Mouse (Mus musculus): ENCODE results near the gene Mmp2. TPM values are rescaled to one million over a fixed set of nuclear protein-coding genes. Genes with fewer than 3 reads are reported as not detected.

Gene Mmp2
- total and polyA plus RNA-seq, 3 experiments, result not detected

DNA sequence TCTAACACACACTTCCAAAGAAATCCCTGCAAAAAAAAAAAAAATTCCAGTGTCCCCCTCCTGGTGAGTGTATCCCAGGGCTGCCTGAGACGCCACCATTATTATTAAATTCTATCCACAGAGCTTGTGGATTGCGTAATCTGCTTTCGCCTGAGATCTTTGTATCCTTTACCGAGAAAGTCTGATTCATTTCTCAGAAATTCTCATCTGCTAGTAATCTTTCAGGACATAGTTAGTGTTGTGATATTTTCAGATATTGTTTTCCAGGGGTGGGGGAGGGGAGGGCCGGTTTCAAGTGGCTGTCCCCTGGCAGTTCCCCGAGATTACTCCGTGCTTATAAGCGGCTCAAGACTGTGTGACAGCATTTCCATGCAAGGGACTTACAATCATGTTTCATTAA, 25.9 kb upstream of the Mmp2 start:
- peaks cover 63% of the 10 kb centered on the region for H3K9me3 ChIP-seq (replicated peaks; ENCODE audit: low read length)
- no peaks in the 10 kb centered on the region for H3K4me1 ChIP-seq (ENCODE audit: control insufficient read depth in 1 of 2, insufficient read depth in 2 of 2)
- DNase-seq (ENCODE audit: extremely low read depth), result no peak
- no peak overlapping the region for H3K4me3 ChIP-seq (replicated peaks in 1 of 3; ENCODE audit: low read depth in 2 of 3, low read length in 2 of 3, poor library complexity in 1 of 3)
- H3K79me2 ChIP-seq (replicated peaks; ENCODE audit: control insufficient read depth, extremely low read depth, insufficient read depth, poor library complexity, severe bottlenecking), result no peaks in the 10 kb centered on the region
- in situ Hi-C loops (cut with MboI; ENCODE audit: low pct_ligation_motif_present, low pct_unique_long_range_greater_than_20kb, low sequenced_read_pairs) (no loop called here), dilution Hi-C loops (cut with MboI; ENCODE audit: extremely low pct_ligation_motif_present, extremely low pct_unique_long_range_greater_than_20kb, low sequenced_read_pairs) (no loop called here)
- no peaks in the 10 kb centered on the region for H3K27me3 ChIP-seq (replicated peaks)
- no peak overlapping the region for H3K27ac ChIP-seq (ENCODE audit: insufficient read depth, low read depth)
- no peak overlapping the region for H3K4me2 ChIP-seq (ENCODE audit: insufficient read depth, low read depth, poor library complexity, severe bottlenecking)
- TF ChIP-seq MAFK (IDR thresholded peaks at IDR 0.05; ENCODE audit: insufficient replicate concordance, low read length) (no peak), IRF4 (IDR thresholded peaks at IDR 0.05; ENCODE audit: low read depth, low read length) (no peak), CHD1 (IDR thresholded peaks at IDR 0.05; ENCODE audit: low read depth, low read length) (no peak), ETS1 (conservative IDR thresholded peaks at IDR 0.05; ENCODE audit: low read depth, low read length) (no peak), ZMIZ1 (IDR thresholded peaks at IDR 0.05; ENCODE audit: low read depth, low read length) (no peak), KAT2A (IDR thresholded peaks at IDR 0.05; ENCODE audit: insufficient replicate concordance, low read length) (no peak), MAZ (IDR thresholded peaks at IDR 0.05; ENCODE audit: low read depth, low read length) (no peak), ZNF384 (IDR thresholded peaks at IDR 0.05; ENCODE audit: low read depth, low read length) (no peak), POLR2A (IDR thresholded peaks at IDR 0.05; ENCODE audit: low read depth, low read length) (no peak), JUN (IDR thresholded peaks at IDR 0.05; ENCODE audit: insufficient read depth, low read depth, low read length) (no peak), RCOR1 (conservative IDR thresholded peaks at IDR 0.05; ENCODE audit: low read depth, low read length) (no peak), NELFE (IDR thresholded peaks at IDR 0.05; ENCODE audit: low read depth, low read length) (no peak), GABPA (IDR thresholded peaks at IDR 0.05; ENCODE audit: insufficient replicate concordance, low read depth, low read length) (no peak)
- H3K36me3 ChIP-seq (replicated peaks in 1 of 2; ENCODE audit: control insufficient read depth in 1 of 2, insufficient read depth in 1 of 2, low read length in 1 of 2), result no peaks in the 10 kb centered on the region
- no peak overlapping the region for H3K9ac ChIP-seq (ENCODE audit: insufficient read depth, low read depth)

DNA sequence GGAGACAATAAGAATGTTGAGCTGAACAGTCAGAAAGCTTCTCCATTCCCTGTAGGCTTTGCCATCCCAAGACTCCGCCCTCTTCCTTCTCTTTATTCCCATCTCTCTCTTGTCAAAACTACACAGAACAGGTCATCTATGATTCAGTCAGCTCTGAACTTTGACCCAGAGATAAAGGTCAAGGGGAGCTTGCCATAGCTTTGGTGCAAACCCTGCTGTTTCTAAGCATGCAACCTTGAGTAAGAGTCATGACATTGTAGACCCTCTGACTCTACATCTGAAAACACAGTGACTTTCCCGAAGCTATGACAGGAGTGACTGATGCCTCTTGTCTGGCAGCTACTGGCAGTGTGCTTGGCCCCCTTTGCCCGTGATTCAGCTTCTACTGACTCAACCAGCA, 24.5 kb upstream of the Mmp2 start:
- TF ChIP-seq MAX (IDR thresholded peaks at IDR 0.05; ENCODE audit: low read length), result no peak
- TF ChIP-seq GABPA (IDR thresholded peaks at IDR 0.05; ENCODE audit: insufficient replicate concordance, low read depth, low read length), result no peak
- TF ChIP-seq UBTF (IDR thresholded peaks at IDR 0.05; ENCODE audit: low read depth, low read length), result no peak
- TF ChIP-seq POLR2A (IDR thresholded peaks at IDR 0.05; ENCODE audit: low read depth, low read length), result no peak
- no peak for TF ChIP-seq CTCF (conservative IDR thresholded peaks at IDR 0.05 in 1 of 2, IDR thresholded peaks at IDR 0.05 in 1 of 2; ENCODE audit: low read depth in 2 of 2, low read length in 2 of 2)
- no peak for TF ChIP-seq MAZ (IDR thresholded peaks at IDR 0.05; ENCODE audit: low read depth, low read length)
- no peak for TF ChIP-seq HCFC1 (IDR thresholded peaks at IDR 0.05; ENCODE audit: low read depth, low read length)
- no peak for TF ChIP-seq E2F4 (IDR thresholded peaks at IDR 0.05; ENCODE audit: insufficient replicate concordance, low read depth, low read length)
- no peak for TF ChIP-seq RAD21 (IDR thresholded peaks at IDR 0.05; ENCODE audit: low read depth, low read length)
- H3K4me3 ChIP-seq (replicated peaks in 1 of 3; ENCODE audit: low read depth in 2 of 3, low read length in 2 of 3, poor library complexity in 1 of 3), result no peak overlapping the region
- H3K36me3 ChIP-seq (replicated peaks in 1 of 2; ENCODE audit: control insufficient read depth in 1 of 2, insufficient read depth in 1 of 2, low read length in 1 of 2), result no peaks in the 10 kb centered on the region
- no peaks in the 10 kb centered on the region for H3K27me3 ChIP-seq (replicated peaks)
- dilution Hi-C loops (cut with MboI; ENCODE audit: extremely low pct_ligation_motif_present, extremely low pct_unique_long_range_greater_than_20kb, low sequenced_read_pairs) (no loop called here), in situ Hi-C loops (cut with MboI; ENCODE audit: low pct_ligation_motif_present, low pct_unique_long_range_greater_than_20kb, low sequenced_read_pairs) (no loop called here)
- H3K79me2 ChIP-seq (replicated peaks; ENCODE audit: control insufficient read depth, extremely low read depth, insufficient read depth, poor library complexity, severe bottlenecking), result no peaks in the 10 kb centered on the region
- H3K9me3 ChIP-seq (replicated peaks; ENCODE audit: low read length), result peaks cover 67% of the 10 kb centered on the region
- DNase-seq (ENCODE audit: extremely low read depth), result no peak
- H3K27ac ChIP-seq (ENCODE audit: insufficient read depth, low read depth), result no peak overlapping the region
- H3K4me1 ChIP-seq (ENCODE audit: control insufficient read depth in 1 of 2, insufficient read depth in 2 of 2), result no peaks in the 10 kb centered on the region
- no peak overlapping the region for H3K9ac ChIP-seq (ENCODE audit: insufficient read depth, low read depth)
- no peak overlapping the region for H3K4me2 ChIP-seq (ENCODE audit: insufficient read depth, low read depth, poor library complexity, severe bottlenecking)

All from CH12.LX (cell line).